ENCODE assay signal across 1 mouse cellular context in genomic region chr8:94875096-94875870, GRCm38 (mm10).
TF ChIP-seq lines count a peak whose summit lies in the region.

No protein-coding gene starts in this region.

TF ChIP-seq in CH12.LX, 34 proteins besides CTCF, POLR2A, EP300 and RAD21:
- TF ChIP-seq TCF12 (IDR thresholded peaks at IDR 0.05; ENCODE audit: low read depth, low read length): 0 out of 2 replicates have a peak, but pooled peaks have one; percentile 1
- no peak for TF ChIP-seq MAX (IDR thresholded peaks at IDR 0.05; ENCODE audit: low read length)
